Mouse (Mus musculus): ENCODE measurements around the gene Dpysl5. TPM values are rescaled to one million over a fixed set of nuclear protein-coding genes. Genes with fewer than 3 reads are reported as not detected.
"Not testable (repeated sequence)": the region's sequence is repeated elsewhere in the genome, so short reads cannot be mapped to it uniquely, and the experiment has no call there.

The Dpysl5 gene
- total RNA-seq, 2 experiments from 2014 or later: 40.5 to 46.6 TPM

GRCm38 (mm10) chr5:30701373-30701772 lies 10.0 kb upstream of the Dpysl5 start:
- not testable (repeated sequence) for DNase-seq (ENCODE audit: extremely low spot score in 1 of 2, low spot score in 1 of 2)

DNA sequence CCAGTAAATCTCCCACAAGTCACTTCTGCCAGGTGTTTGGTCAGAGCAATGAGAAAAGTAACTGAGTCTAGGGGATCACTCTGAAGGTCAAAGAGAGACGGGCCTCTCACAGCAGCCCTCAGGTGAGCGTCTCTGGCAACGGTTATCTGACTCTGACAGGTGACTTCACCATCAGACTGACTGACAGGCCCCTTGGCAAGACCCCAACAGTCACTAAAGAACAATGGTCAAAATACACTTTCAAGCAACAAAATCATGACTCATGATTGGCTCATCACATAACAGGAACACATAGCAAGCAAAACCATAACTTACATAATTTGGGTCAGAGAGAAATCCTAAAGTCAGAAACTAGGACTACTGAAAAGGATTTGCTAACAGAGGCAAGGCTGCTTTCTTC lies 9.5 kb upstream of the Dpysl5 start:
- no peak for DNase-seq (ENCODE audit: extremely low spot score in 1 of 2, low spot score in 1 of 2)

DNA sequence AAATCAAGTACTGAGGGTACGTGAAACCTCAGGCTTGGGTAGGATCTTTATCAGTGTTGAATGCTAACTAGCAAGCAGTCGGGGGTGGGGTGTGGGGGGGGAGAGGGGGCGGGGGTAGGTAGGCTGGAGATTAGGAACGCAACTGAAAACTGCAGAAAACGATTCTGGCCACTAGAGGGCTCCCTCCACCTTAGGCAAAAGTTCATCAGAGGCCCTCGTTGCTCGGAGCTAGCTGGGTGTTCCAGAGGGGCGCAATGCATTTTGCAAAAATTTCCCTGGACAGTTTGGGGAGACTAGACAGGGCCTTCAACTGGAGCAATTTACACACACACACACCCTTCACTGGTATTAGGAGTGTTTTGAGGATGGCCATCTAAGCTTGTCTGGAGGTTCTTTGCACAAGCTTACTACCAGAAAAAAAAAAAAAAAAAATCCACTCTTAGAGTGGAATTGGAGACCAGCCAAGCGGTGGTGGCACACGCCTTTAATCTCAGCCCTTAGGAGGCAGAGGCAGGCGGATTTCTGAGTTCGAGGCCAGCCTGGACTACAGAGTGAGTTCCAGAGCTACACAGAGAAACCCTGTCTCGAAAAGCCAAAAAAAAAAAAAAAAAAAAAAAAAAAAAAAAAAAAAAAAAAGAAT lies 1.5 kb upstream of the Dpysl5 start:
- DNase-seq (ENCODE audit: extremely low spot score in 1 of 2, low spot score in 1 of 2): peak; percentile 53 to 78

- peak in 1 of 2 experiments; percentile 28 for DNase-seq (ENCODE audit: extremely low spot score in 1 of 2, low spot score in 1 of 2)
Observed at GRCm38 (mm10) chr5:30710486-30710885, 878 bp upstream of the Dpysl5 start.

GRCm38 (mm10) chr5:30712002-30712390 lies 632 bp downstream of the Dpysl5 start:
- DNase-seq (ENCODE audit: extremely low spot score in 1 of 2, low spot score in 1 of 2): no peak

DNA sequence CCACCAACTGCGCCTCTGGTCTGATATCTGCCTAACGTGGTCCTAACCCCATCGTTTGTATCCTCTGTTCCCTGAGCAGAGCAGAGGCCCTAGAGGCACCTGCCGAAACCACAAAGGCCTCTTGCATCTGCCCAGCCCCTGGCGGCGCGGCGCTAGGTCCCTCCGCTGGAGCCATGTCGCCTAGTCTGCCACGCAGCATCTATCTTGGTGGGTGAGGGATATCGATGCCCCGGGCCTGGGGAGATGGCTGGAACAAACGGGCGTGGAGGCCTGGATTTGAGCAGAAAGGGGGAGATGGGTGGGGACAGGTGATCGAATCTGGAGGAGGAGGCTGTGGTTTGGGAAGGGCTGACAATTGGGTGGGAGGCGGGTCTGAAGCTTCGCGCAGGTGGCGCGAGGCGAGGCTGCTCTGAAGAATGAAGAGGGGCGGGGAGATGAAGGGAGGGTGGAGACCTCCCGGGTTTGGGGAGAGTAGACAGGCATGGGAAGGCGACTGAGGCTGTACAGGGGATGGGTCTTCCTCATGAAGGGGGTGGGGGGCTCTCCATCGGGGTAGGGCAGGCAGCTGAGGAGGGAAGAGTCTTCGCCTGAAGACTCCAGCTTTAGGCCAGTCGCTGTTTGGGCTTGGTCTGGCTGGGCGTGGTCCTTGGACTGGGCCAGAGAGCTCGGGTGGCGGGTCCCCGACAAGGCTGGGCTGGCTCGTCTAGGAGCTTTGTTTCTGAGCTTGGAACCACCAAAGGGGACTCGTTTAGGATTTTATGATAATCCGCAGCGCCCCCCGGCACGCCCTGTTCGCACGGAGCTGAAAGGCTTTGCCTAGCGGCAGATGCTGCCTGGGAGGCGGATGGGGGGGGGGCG lies 1.3 kb downstream of the Dpysl5 start:
- DNase-seq (ENCODE audit: extremely low spot score in 1 of 2, low spot score in 1 of 2): peak; percentile 19 to 23

DNA sequence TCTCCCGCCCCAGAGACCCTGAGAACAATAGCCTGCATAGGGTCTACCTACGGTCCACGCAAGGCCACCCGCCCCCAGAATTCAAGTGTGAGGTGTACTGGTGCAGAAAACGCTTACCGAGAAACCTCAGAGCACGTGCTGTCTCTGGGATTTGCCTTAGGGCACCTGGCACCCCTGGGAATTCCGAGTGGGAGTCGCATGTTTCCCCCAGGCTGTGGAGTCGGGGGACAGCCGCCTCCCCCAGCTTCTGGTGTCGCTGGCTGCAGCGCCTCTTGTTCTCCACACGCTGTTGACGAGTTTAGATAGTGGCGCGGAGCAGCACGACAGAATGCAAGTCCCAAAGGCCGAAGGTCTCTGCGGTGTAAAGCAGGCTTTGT lies 1.9 kb downstream of the Dpysl5 start:
- DNase-seq (ENCODE audit: extremely low spot score in 1 of 2, low spot score in 1 of 2): peak; percentile 23 to 25

- DNase-seq (ENCODE audit: extremely low spot score in 1 of 2, low spot score in 1 of 2): no peak
Observed at GRCm38 (mm10) chr5:30713691-30714090, 2.3 kb downstream of the Dpysl5 start.

DNA sequence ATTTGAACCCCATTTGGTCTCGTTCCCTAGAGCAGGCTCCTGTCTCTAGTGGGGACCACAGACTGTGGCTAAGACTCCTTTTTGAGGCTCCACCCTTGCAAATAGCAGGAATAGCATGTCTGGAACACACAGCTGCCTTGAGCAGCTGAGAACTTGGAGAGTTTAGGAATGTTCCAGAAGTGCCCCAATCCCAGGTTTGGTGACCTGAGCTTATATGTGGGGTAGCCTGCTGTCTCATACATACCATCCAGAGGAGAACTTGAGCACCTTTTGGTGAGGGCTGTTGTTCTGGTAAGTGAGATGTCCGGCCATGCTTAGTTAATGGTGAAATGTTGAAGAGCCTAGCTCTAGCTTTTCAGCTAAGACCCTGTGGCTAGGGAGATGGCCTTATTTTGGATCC lies 4.9 kb downstream of the Dpysl5 start:
- no peak for DNase-seq (ENCODE audit: extremely low spot score in 1 of 2, low spot score in 1 of 2)

GRCm38 (mm10) chr5:30717506-30717905 lies 6.1 kb downstream of the Dpysl5 start:
- no peak for DNase-seq (ENCODE audit: extremely low spot score in 1 of 2, low spot score in 1 of 2)

DNA sequence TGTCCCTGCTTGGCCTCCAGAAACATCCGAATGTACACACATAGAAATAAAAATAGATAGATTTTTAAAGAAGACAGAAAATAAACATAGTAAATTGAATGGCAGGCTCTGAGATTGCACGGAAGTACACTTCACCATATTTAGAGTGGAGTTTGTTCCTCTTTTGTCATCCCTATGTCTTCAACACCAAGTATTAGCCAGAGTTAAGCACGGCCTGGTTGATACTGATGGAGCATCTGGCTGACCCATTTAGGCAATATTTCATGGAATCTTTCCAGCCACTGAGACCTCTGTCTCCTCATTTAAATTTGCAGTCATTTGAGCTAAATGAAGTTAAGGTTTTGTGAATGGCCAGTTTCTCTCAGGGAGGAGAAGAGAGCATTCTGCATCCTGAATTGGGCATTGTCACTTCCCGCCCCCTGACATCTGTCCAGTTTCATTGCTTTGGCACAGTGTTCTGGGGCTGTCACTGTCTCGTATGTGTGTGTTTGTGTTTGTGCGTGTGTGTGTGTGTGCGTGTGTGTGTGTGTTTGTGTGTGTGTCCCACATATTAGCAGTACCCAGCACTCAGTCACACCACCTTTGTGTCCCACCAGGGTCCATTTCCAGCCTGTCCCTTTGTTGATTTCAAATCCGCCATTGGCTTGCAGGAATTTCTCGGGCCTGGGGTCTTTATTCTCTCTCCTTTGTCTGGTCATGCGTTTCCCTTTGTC lies 6.8 kb downstream of the Dpysl5 start:
- DNase-seq (ENCODE audit: extremely low spot score in 1 of 2, low spot score in 1 of 2): no peak

GRCm38 (mm10) chr5:30721935-30722334 lies 10.6 kb downstream of the Dpysl5 start:
- DNase-seq (ENCODE audit: extremely low spot score in 1 of 2, low spot score in 1 of 2): no peak

GRCm38 (mm10) chr5:30726151-30726693 lies 14.9 kb downstream of the Dpysl5 start:
- no peak for DNase-seq (ENCODE audit: extremely low spot score in 1 of 2, low spot score in 1 of 2)

DNA sequence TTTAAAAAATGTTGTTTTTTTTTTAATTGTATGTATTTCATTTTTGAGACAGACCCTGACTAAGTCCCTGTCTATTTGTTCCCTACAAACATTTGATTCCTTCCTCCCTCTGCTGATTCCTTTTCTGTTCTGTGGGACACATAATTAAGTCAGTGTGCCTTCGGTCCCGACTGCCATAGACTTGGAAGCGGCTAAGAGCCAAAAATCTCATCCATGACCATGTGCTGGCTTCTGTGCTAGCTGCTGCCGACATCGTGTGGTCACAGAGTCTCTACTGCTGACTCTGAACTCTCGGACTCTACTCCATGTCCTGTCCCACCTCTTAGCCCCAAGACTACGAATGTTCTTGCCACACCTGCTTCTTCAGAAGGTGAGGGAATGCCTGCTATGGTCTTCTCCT lies 21.1 kb downstream of the Dpysl5 start:
- no peak for DNase-seq (ENCODE audit: extremely low spot score in 1 of 2, low spot score in 1 of 2)

- no peak for DNase-seq (ENCODE audit: extremely low spot score in 1 of 2, low spot score in 1 of 2)
Observed at GRCm38 (mm10) chr5:30734666-30735065, 23.3 kb downstream of the Dpysl5 start.

- DNase-seq (ENCODE audit: extremely low spot score in 1 of 2, low spot score in 1 of 2): no peak
Observed at GRCm38 (mm10) chr5:30738127-30738828, 26.9 kb downstream of the Dpysl5 start.

GRCm38 (mm10) chr5:30739595-30739994 lies 28.2 kb downstream of the Dpysl5 start:
- no peak for DNase-seq (ENCODE audit: extremely low spot score in 1 of 2, low spot score in 1 of 2)

DNA sequence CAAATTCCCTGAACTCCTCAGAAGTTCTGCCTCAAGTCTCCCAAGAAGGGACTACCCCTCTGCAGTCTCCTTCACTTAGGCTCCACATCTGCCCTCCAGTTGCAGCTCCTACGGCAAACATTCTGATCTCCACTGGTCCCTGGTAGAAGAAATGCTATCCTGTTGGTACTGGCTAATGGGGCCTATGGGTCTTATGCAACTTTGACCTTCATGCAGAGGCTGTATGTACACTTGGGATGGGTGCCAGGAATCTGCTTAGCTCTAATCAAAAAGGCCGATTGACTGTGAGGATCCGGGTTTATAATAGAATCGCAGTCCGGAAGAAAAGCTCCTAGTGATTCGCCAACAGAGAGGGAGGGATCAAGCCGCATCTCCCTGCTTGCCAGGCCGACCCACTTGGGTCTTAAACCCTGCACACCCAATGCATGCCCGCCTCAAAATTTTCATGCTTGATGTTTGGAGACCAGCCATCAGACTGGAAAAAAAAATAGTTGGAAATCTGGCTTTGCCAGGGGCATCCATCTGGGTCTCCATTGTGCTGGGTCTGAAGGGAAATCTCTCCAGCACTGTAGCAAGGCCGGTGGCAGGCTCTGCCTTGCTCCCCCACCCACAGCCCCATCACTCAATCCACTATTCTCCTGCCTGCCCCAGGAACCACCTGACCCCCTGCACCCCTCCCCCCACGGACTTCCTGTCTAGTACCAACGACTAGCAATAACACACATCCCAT lies 38.4 kb downstream of the Dpysl5 start:
- DNase-seq (ENCODE audit: extremely low spot score in 1 of 2, low spot score in 1 of 2): no peak

- DNase-seq (ENCODE audit: extremely low spot score in 1 of 2, low spot score in 1 of 2): no peak
Observed at GRCm38 (mm10) chr5:30751071-30751470, 39.7 kb downstream of the Dpysl5 start.

GRCm38 (mm10) chr5:30753128-30753527 lies 41.8 kb downstream of the Dpysl5 start:
- no peak for DNase-seq (ENCODE audit: extremely low spot score in 1 of 2, low spot score in 1 of 2)

Data from layer of hippocampus, postnatal 25 days (tissue).